ENCODE assay signal across 14 mouse cellular contexts in genomic region chr1:182091746-182092412, GRCm38 (mm10). TPM values are rescaled to one million over a fixed set of nuclear protein-coding genes. Genes with fewer than 3 reads are reported as not detected.
DNase-seq lines count a peak whose midpoint lies in the region; ATAC-seq and TF ChIP-seq lines count a peak whose summit lies in the region.
"Had no signal": no experiment of that assay in that cellular context is flagged by ENCODE, and none has a peak within 500 bp of the region (broad histone marks: within the 10 kb centered on the region; RNA-seq: fewer than 3 reads in every experiment).

No protein-coding gene starts in this region.

- peaks cover 62% of the 10 kb centered on the region for H3K4me1 ChIP-seq in forebrain, embryonic 10.5 days
- H3K4me1 ChIP-seq in forebrain, embryonic 11.5 days (replicated peaks; ENCODE audit: control insufficient read depth, insufficient read depth, low read length): peaks cover 10% of the 10 kb centered on the region; the same call in 1 of the 2 replicates
- H3K4me1 ChIP-seq in lung, embryonic 14.5 days (ENCODE audit: insufficient read depth): peaks cover 43% of the 10 kb centered on the region
- peaks cover 60% of the 10 kb centered on the region for H3K4me1 ChIP-seq in limb, embryonic 15.5 days
- H3K4me1 ChIP-seq in forebrain, embryonic 13.5 days: peaks cover 46% of the 10 kb centered on the region

- H3K27ac ChIP-seq in forebrain, embryonic 10.5 days: peak overlapping the region; percentile 21; the same call in 1 of the 2 replicates
- no peak overlapping the region for H3K27ac ChIP-seq in forebrain, embryonic 11.5 days (ENCODE audit: low read depth, low read length)
- peak overlapping the region; percentile 78 for H3K27ac ChIP-seq in lung, embryonic 14.5 days (ENCODE audit: low read depth)
- H3K27ac ChIP-seq in limb, embryonic 15.5 days: 0 out of 2 replicates have a peak overlapping the region, but pooled peaks have one; percentile 13
- H3K27ac ChIP-seq in forebrain, embryonic 13.5 days: no peak overlapping the region

- H3K4me2 ChIP-seq in forebrain, embryonic 11.5 days (ENCODE audit: low read depth, low read length, severe bottlenecking): no peak overlapping the region
- H3K4me2 ChIP-seq in lung, embryonic 14.5 days: peak overlapping the region; percentile 33; the same call in 1 of the 2 replicates
- no peak overlapping the region for H3K4me2 ChIP-seq in limb, embryonic 15.5 days
- no peak overlapping the region for H3K4me2 ChIP-seq in forebrain, embryonic 13.5 days

- no peaks in the 10 kb centered on the region for H3K9me3 ChIP-seq in forebrain, embryonic 10.5 days
- no peaks in the 10 kb centered on the region for H3K9me3 ChIP-seq in forebrain, embryonic 11.5 days (ENCODE audit: control insufficient read depth, low read length)
- H3K9me3 ChIP-seq in lung, embryonic 14.5 days (ENCODE audit: low read depth, low read length): no peaks in the 10 kb centered on the region
- H3K9me3 ChIP-seq in limb, embryonic 15.5 days: no peaks in the 10 kb centered on the region
- H3K9me3 ChIP-seq in forebrain, embryonic 13.5 days (replicated peaks): no peaks in the 10 kb centered on the region

- no peak for TF ChIP-seq CTCF in lung, embryonic 14.5 days (IDR thresholded peaks at IDR 0.05; ENCODE audit: low read depth)

- H3K36me3 ChIP-seq in forebrain, embryonic 10.5 days (replicated peaks): no peaks in the 10 kb centered on the region
- no peaks in the 10 kb centered on the region for H3K36me3 ChIP-seq in forebrain, embryonic 11.5 days (ENCODE audit: control insufficient read depth, insufficient read depth, low read length)
- H3K36me3 ChIP-seq in lung, embryonic 14.5 days (ENCODE audit: insufficient read depth): no peaks in the 10 kb centered on the region
- H3K36me3 ChIP-seq in limb, embryonic 15.5 days: no peaks in the 10 kb centered on the region
- no peaks in the 10 kb centered on the region for H3K36me3 ChIP-seq in forebrain, embryonic 13.5 days (ENCODE audit: poor library complexity, severe bottlenecking)

- H3K9ac ChIP-seq in forebrain, embryonic 11.5 days (ENCODE audit: low read length): no peak overlapping the region
- no peak overlapping the region for H3K9ac ChIP-seq in lung, embryonic 14.5 days
- no peak overlapping the region for H3K9ac ChIP-seq in limb, embryonic 15.5 days
- no peak overlapping the region for H3K9ac ChIP-seq in forebrain, embryonic 13.5 days

- no peak overlapping the region for H3K4me3 ChIP-seq in forebrain, embryonic 10.5 days
- no peak overlapping the region for H3K4me3 ChIP-seq in forebrain, embryonic 11.5 days (ENCODE audit: low read depth, low read length)
- no peak overlapping the region for H3K4me3 ChIP-seq in lung, embryonic 14.5 days (ENCODE audit: low read depth, low read length)
- H3K4me3 ChIP-seq in limb, embryonic 15.5 days: no peak overlapping the region
- H3K4me3 ChIP-seq in forebrain, embryonic 13.5 days: no peak overlapping the region
- H3K4me3 ChIP-seq: myocyte had no signal

- no peak for ATAC-seq in forebrain, embryonic 11.5 days (replicated peaks; ENCODE audit: low FRiP score)
- ATAC-seq in lung, embryonic 14.5 days (ENCODE audit: insufficient read depth): peak; percentile 49
- no peak for ATAC-seq in limb, embryonic 15.5 days (ENCODE audit: insufficient number of reproducible peaks, low FRiP score, low TSS enrichment, low read depth)
- no peak for ATAC-seq in forebrain, embryonic 13.5 days
- ATAC-seq: inflammation-experienced regulatory T-cells, adult 6 months had no signal

- no peaks in the 10 kb centered on the region for H3K27me3 ChIP-seq in forebrain, embryonic 10.5 days (ENCODE audit: poor library complexity, severe bottlenecking)
- H3K27me3 ChIP-seq in forebrain, embryonic 11.5 days (ENCODE audit: control insufficient read depth, insufficient read depth, low read length): no peaks in the 10 kb centered on the region
- no peaks in the 10 kb centered on the region for H3K27me3 ChIP-seq in lung, embryonic 14.5 days (ENCODE audit: insufficient read depth, low read length)
- H3K27me3 ChIP-seq in limb, embryonic 15.5 days: no peaks in the 10 kb centered on the region
- no peaks in the 10 kb centered on the region for H3K27me3 ChIP-seq in forebrain, embryonic 13.5 days
- H3K27me3 ChIP-seq: Patski had no signal

- 75% methylated on average over 13 of the region's 13 CpGs for WGBS in forebrain, embryonic 10.5 days
- 69% methylated on average over 13 of the region's 13 CpGs for WGBS in forebrain, embryonic 11.5 days
- 64% methylated on average over 13 of the region's 13 CpGs for WGBS in lung, embryonic 14.5 days
- WGBS in limb, embryonic 15.5 days: 54% methylated on average over 13 of the region's 13 CpGs
- WGBS in forebrain, embryonic 13.5 days: 62% methylated on average over 13 of the region's 13 CpGs

- no peak for DNase-seq in forebrain, embryonic 10.5 days (ENCODE audit: extremely low spot score, low spot score)
- DNase-seq in forebrain, embryonic 11.5 days (ENCODE audit: low spot score): no peak
- peak; percentile 68 for DNase-seq in lung, embryonic 14.5 days
- no peak for DNase-seq in lung, postnatal 14 days
- no peak for DNase-seq in layer of hippocampus, adult 9-10 months (ENCODE audit: low spot score)
- no peak for DNase-seq in liver
- DNase-seq: adrenal gland, postnatal 14 days; gastrocnemius, postnatal 25 days; thymus, postnatal 4 days had no signal

RNA-seq across cellular contexts. Expression of gene Srp9, which starts 32.7 kb away (rescaled TPM):
- 157 and 159 TPM in 2 replicates for polyA plus RNA-seq in forebrain, embryonic 10.5 days (2016; fragmentation: Nextera tagmentation; extraction: Ambion mirVana)
- 143 and 151 TPM in 2 replicates for polyA plus RNA-seq in forebrain, embryonic 11.5 days (2014; fragmentation: Nextera tagmentation; extraction: Ambion mirVana)
- polyA plus RNA-seq in lung, embryonic 14.5 days (2014; fragmentation: Nextera tagmentation; extraction: Ambion mirVana): 141 and 153 TPM in 2 replicates
- polyA plus RNA-seq in limb, embryonic 15.5 days (2015; fragmentation: Nextera tagmentation; extraction: Ambion mirVana): 155 and 163 TPM in 2 replicates
- 139 and 150 TPM in 2 replicates for polyA plus RNA-seq in forebrain, embryonic 13.5 days (2015; fragmentation: Nextera tagmentation; extraction: Ambion mirVana)

Comparison
In these comparisons a context has a peak if more than half of its experiments do, and no peak if none do; other contexts are left out.
1. H3K27ac ChIP-seq: peak in forebrain, embryonic 10.5 days (single experiment), lung, embryonic 14.5 days (single experiment) and limb, embryonic 15.5 days (single experiment); none in forebrain, embryonic 11.5 days (single experiment) and forebrain, embryonic 13.5 days (single experiment).